Mouse (Mus musculus) olfactory bulb, adult 2 months (tissue): ENCODE data around the gene Tapt1. TPM values are rescaled to one million over a fixed set of nuclear protein-coding genes. Genes with fewer than 3 reads are reported as not detected.

Experiments used
- H3K27ac ChIP-seq: fragments of 200-500 bp; 2 replicates; pipeline ENCODE4 v1.5.1; 2012; ENCODE audit warnings: low read depth, low read length; ENCODE audit not compliant: insufficient read depth
- H3K4me1 ChIP-seq: fragments of 200-500 bp; 2 replicates; pipeline ENCODE4 v1.6.1; 2012; ENCODE audit warnings: low read length; ENCODE audit not compliant: control insufficient read depth, insufficient read depth
- H3K4me3 ChIP-seq: fragments of 200-500 bp; 2 replicates; pipeline ENCODE4 v1.5.1; 2012; ENCODE audit warnings: mild to moderate bottlenecking, low read depth, low read length, moderate library complexity; ENCODE audit not compliant: insufficient read depth
- CTCF ChIP-seq: fragments of 200-500 bp; IDR thresholded peaks from 2 replicates; pipeline ENCODE4 v1.5.1; 2012; ENCODE audit warnings: low read depth, mild to moderate bottlenecking, low read length, moderate library complexity; ENCODE audit not compliant: insufficient read depth
- POLR2A ChIP-seq: fragments of 200-500 bp; IDR thresholded peaks from 2 replicates; pipeline ENCODE4 v1.6.1; 2012; ENCODE audit warnings: mild to moderate bottlenecking, low read depth, low read length, moderate library complexity; ENCODE audit not compliant: insufficient read depth
- WGBS: fragments of 180-500 bp; shearing (Covaris S2); methylation state at CpG from one replicate; pipeline ENCODE4 v1.1.7; 2018; 5-methylcytosine and 5-hydroxymethylcytosine counted together
- polyA plus RNA-seq: library from polyadenylated mRNA; stranded (reverse); fragments of >200 nt; gene quantifications from 2 replicates; pipeline ENCODE4 v1.2.4, GENCODE M21; 2012; ENCODE audit warnings: low replicate concordance; ENCODE audit not compliant: missing spikeins, insufficient read depth, insufficient read length

Gene Tapt1
- polyA plus RNA-seq, 1 experiment = not detected

- H3K27ac ChIP-seq = no peak overlapping the region
- WGBS = 91% methylated on average over 4 of the region's 4 CpGs
- no peak overlapping the region for H3K4me3 ChIP-seq
- no peaks in the 10 kb centered on the region for H3K4me1 ChIP-seq
- TF ChIP-seq POLR2A (no peak), CTCF (no peak)
Observed at GRCm38 (mm10) chr5:44196167-44196566, 30.3 kb downstream of the Tapt1 start.

- Histone ChIP-seq H3K4me1 (0 out of 2 replicates have a peak, but pooled peaks cover 2% of the 10 kb centered on the region), H3K4me3 (no peak overlapping the region), H3K27ac (no peak overlapping the region)
- TF ChIP-seq POLR2A = no peak
- no peak for TF ChIP-seq CTCF
Observed at GRCm38 (mm10) chr5:44187370-44187769, 39.1 kb downstream of the Tapt1 start.

GRCm38 (mm10) chr5:44181669-44182068 is 44.8 kb downstream of the Tapt1 start:
- H3K27ac ChIP-seq = no peak overlapping the region
- 95% methylated on average over 3 of the region's 3 CpGs for WGBS

GRCm38 (mm10) chr5:44180450-44180849 is 46.0 kb downstream of the Tapt1 start:
- no peak overlapping the region for H3K27ac ChIP-seq
- no peak for TF ChIP-seq CTCF
- TF ChIP-seq POLR2A = no peak
- WGBS = 85% methylated on average over 3 of the region's 3 CpGs
- 0 out of 2 replicates have a peak, but pooled peaks cover 2% of the 10 kb centered on the region for H3K4me1 ChIP-seq
- H3K4me3 ChIP-seq = no peak overlapping the region

More at GRCm38 (mm10) chr5:44181669-44182068, 44.8 kb downstream of the Tapt1 start:
- no peak overlapping the region for H3K4me3 ChIP-seq
- 0 out of 2 replicates have a peak, but pooled peaks cover 2% of the 10 kb centered on the region for H3K4me1 ChIP-seq
- TF ChIP-seq POLR2A (no peak), CTCF (no peak)

DNA sequence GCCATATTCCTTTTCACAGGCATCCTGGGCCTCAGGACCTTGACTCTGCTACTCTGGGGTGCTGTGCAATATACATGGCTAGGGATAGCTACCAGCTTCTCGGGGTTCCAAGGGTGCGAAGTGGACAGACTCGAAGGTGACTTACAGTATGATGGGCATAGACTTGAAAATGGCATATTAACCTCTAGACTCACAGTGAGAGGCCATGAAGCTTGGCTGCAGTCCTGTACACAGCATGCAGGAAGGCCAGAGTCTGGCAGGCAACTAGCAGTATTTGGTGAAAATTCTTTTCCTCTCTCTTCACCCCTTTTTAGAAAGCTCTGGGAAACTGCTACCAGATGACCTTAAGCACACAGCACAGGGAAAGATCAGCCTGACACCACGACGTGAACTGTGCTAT is 52.4 kb downstream of the Tapt1 start:
- no peak for TF ChIP-seq CTCF
- TF ChIP-seq POLR2A = no peak

GRCm38 (mm10) chr5:44166866-44167265 is 59.6 kb downstream of the Tapt1 start:
- TF ChIP-seq POLR2A (no peak), CTCF (no peak)
- H3K4me1 ChIP-seq = no peaks in the 10 kb centered on the region
- WGBS = 88% methylated on average over 6 of the region's 6 CpGs
- H3K27ac ChIP-seq = no peak overlapping the region
- no peak overlapping the region for H3K4me3 ChIP-seq

More for the DNA sequence above, 52.4 kb downstream of the Tapt1 start:
- Histone ChIP-seq H3K27ac (no peak overlapping the region), H3K4me3 (no peak overlapping the region), H3K4me1 (no peaks in the 10 kb centered on the region)
- 86% methylated on average over 5 of the region's 5 CpGs for WGBS

DNA sequence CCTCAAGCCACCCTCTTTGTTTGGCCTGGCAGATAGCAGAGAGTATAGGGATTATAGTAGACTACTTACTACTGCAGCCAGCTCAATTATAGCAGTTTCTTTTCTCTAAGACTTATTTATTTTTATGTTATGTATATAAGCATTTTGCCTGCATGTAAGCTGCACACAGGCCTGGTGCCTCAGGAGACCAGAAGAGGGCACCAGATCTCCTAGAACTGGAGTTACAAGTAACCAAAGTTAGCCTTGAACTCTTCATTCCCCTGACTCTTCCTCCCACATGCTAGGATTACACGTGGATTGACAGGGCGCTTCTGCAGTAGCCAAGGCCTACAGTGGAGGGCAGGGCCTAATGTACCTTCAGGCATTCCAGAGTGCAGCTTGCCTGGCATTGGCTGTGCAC is 60.6 kb downstream of the Tapt1 start:
- Histone ChIP-seq H3K4me3 (no peak overlapping the region), H3K4me1 (no peaks in the 10 kb centered on the region), H3K27ac (no peak overlapping the region)
- WGBS = 45% methylated on average over 2 of the region's 2 CpGs
- TF ChIP-seq POLR2A (no peak), CTCF (no peak)

DNA sequence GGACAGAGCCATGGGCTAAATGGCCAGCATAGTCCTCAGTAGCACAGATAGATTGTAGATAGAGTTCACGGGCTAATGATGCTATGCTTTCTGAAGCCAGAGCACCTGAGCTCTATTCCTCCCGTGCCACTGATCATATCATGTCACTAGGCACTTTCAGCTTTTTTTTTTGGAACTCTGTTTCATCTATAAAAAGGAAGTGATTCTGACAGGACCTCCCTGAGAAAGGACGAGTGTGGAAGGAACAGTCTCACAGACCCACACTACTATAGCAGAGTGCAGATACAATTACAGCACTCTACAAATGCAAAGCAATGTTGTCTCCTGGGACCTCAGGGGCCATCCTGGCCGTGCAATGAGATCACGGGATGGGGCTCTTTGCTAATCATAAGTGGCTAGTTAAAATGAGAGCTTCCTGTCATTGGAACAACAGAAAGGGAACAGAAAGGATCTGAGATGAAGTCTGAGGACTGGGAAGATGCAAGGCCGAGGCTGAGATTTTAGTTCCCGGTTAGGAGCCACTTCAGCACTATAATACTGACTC is 62.1 kb downstream of the Tapt1 start:
- H3K4me3 ChIP-seq = no peak overlapping the region
- TF ChIP-seq POLR2A (no peak), CTCF (no peak)
- 64% methylated on average over 7 of the region's 7 CpGs for WGBS
- no peaks in the 10 kb centered on the region for H3K4me1 ChIP-seq
- H3K27ac ChIP-seq = no peak overlapping the region

- Histone ChIP-seq H3K4me3 (no peak overlapping the region), H3K4me1 (no peaks in the 10 kb centered on the region), H3K27ac (no peak overlapping the region)
- WGBS = 99% methylated on average over 3 of the region's 3 CpGs
- TF ChIP-seq CTCF = no peak
- no peak for TF ChIP-seq POLR2A
Observed at GRCm38 (mm10) chr5:44163318-44163717, 63.1 kb downstream of the Tapt1 start.
